Mouse (Mus musculus) embryonic facial prominence, embryonic 14.5 days (tissue): ENCODE measurements around the gene Olfr998. TPM values are rescaled to one million over a fixed set of nuclear protein-coding genes. Genes with fewer than 3 reads are reported as not detected.
A peak's percentile ranks its signal among the peaks of the same experiment; 100 is the strongest.
"Not testable (repeated sequence)": the region's sequence is repeated elsewhere in the genome, so short reads cannot be mapped to it uniquely, and the experiment has no call there.

Experiments
- ATAC-seq: fragments of 200-750 bp; cut with Nextera tagmentation; 2 replicates; pipeline ENCODE4 v1.8.0; 2017; ENCODE audit warnings: low read depth, moderate number of reproducible peaks, moderate TSS enrichment
- DNase-seq: peaks from one replicate; pipeline ENCODE4 v3.0.0-alpha.2; 2015; ENCODE audit warnings: low spot score
- H3K27ac ChIP-seq: fragments of 300-500 bp; sonication (generic); replicated peaks from 2 replicates; pipeline ENCODE4 v1.5.1; 2014; ENCODE audit warnings: low read depth, mild to moderate bottlenecking, low read length, moderate library complexity
- H3K27me3 ChIP-seq: fragments of 300-500 bp; sonication (generic); replicated peaks from 2 replicates; pipeline ENCODE4 v1.6.1; 2014; ENCODE audit warnings: low read length; ENCODE audit not compliant: control insufficient read depth, insufficient read depth
- H3K36me3 ChIP-seq: fragments of 300-500 bp; sonication (generic); 2 replicates; pipeline ENCODE4 v1.6.1; 2014; ENCODE audit warnings: low read length, mixed read lengths; ENCODE audit not compliant: control insufficient read depth, insufficient read depth
- H3K4me1 ChIP-seq: fragments of 300-500 bp; sonication (generic); 2 replicates; pipeline ENCODE4 v1.6.1; 2014; ENCODE audit warnings: antibody characterized with exemption, low read length; ENCODE audit not compliant: control insufficient read depth, insufficient read depth
- H3K4me2 ChIP-seq: fragments of 300-500 bp; sonication (generic); 2 replicates; pipeline ENCODE4 v1.6.1; 2014; ENCODE audit warnings: low read depth, mild to moderate bottlenecking, low read length, moderate library complexity, mixed read lengths
- H3K4me3 ChIP-seq: fragments of 300-500 bp; sonication (generic); 2 replicates; pipeline ENCODE4 v1.5.1; 2014; ENCODE audit warnings: low read depth, mild to moderate bottlenecking, low read length
- H3K9ac ChIP-seq: fragments of 300-500 bp; sonication (generic); 2 replicates; pipeline ENCODE4 v1.6.1; 2014; ENCODE audit warnings: low read depth, mild to moderate bottlenecking, low read length, moderate library complexity, mixed read lengths
- H3K9me3 ChIP-seq: fragments of 300-500 bp; sonication (generic); 2 replicates; pipeline ENCODE4 v1.6.1; 2016; ENCODE audit warnings: low read length; ENCODE audit not compliant: control insufficient read depth
- WGBS: fragments of 180-500 bp; shearing (Covaris S2); extraction: QIAGEN DNeasy Blood & Tissue Kit; methylation state at CpG from one replicate; pipeline ENCODE4 v1.1.7; 2014; 5-methylcytosine and 5-hydroxymethylcytosine counted together
- polyA plus RNA-seq: library from polyadenylated mRNA; unstranded; fragments of >200 nt; fragmentation: Nextera tagmentation; extraction: Ambion mirVana; gene quantifications from 2 replicates; pipeline ENCODE4 v1.2.1, GENCODE M21; 2014

The Olfr998 gene
- polyA plus RNA-seq, result not detected in 2 replicates

DNA sequence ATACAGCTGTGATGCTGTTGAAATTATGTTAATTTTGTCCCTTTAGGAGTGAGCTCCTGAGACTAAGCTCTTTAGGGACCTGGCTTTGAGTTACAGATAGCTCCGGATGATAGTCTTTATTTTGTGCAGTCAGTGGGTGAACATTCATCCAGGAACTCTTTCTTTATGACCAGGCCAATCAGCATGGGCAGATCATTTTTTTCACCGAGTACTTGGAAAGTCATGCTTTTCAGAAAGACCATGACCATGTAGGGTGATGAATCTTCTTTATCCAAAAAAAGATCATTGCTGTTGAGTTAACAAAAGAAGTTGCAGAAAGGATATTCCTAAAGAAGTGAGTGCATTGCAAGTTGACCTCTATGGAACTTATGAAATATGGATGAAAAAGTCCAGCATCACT is at the start of gene Olfr998:
Gene Olfr998 (plus strand): TSS at position 301 of the 400 bp plus-strand sequence.
- H3K4me1 ChIP-seq, H3K9me3 ChIP-seq, H3K27me3 ChIP-seq, H3K9ac ChIP-seq, H3K36me3 ChIP-seq, H3K4me3 ChIP-seq, ATAC-seq, H3K27ac ChIP-seq, DNase-seq, H3K4me2 ChIP-seq: not testable (repeated sequence)
- WGBS, result 82% methylated on average over 2 of the region's 2 CpGs

DNA sequence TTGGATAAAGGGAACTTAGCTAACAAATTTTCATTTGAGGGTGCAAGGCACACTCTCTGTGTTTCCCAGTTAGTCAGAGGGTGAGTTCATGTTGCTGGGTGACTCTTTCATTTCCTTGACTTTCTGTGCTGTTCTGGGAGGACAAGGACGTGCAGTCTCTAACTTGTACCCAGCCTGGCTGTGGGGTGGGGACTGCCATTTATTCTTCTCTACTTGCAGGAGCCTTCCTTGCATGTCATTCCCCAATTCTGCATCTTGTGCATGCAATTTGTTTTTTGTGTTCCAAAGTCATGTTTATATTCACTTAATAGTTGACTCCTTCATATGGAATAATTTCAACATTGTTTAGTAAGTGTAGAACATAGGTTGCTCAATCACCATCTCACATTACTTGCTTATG is 33.9 kb upstream of the Olfr998 start:
- H3K27me3 ChIP-seq, result no peaks in the 10 kb centered on the region
- DNase-seq (no peak), ATAC-seq (no peak)
- no peaks in the 10 kb centered on the region for H3K9me3 ChIP-seq
- no peak overlapping the region for H3K9ac ChIP-seq
- 64% methylated on average over 1 of the region's 1 CpGs for WGBS
- H3K4me3 ChIP-seq, result no peak overlapping the region
- no peak overlapping the region for H3K27ac ChIP-seq
- H3K4me2 ChIP-seq, result no peak overlapping the region
- H3K36me3 ChIP-seq, result no peaks in the 10 kb centered on the region
- H3K4me1 ChIP-seq, result no peaks in the 10 kb centered on the region

DNA sequence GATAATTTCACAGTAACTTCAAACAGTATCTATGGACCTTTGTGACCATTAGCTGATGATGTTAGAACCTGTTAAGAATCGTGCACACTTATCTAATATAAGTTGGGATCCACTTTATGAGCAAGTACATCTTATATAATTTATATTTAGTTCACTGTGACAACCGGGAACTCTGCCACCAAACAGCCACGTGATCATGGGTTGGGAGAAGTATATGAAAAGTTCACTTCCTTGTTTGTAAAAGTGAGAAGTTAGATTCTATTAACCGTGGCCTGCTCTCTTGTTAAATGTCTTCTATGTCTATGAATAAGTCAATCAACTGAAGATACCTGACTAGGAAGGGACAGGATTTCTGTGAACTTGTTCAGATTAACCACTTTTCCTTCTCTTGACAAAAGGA is 28.5 kb upstream of the Olfr998 start:
- Histone ChIP-seq H3K36me3 (no peaks in the 10 kb centered on the region), H3K9me3 (no peaks in the 10 kb centered on the region), H3K4me2 (no peak overlapping the region), H3K4me3 (no peak overlapping the region), H3K27ac (no peak overlapping the region), H3K4me1 (no peaks in the 10 kb centered on the region), H3K9ac (no peak overlapping the region), H3K27me3 (no peaks in the 10 kb centered on the region)
- no peak for ATAC-seq
- DNase-seq, result no peak
- WGBS, result 71% methylated on average over 4 of the region's 4 CpGs

- Histone ChIP-seq H3K9me3 (no peaks in the 10 kb centered on the region), H3K27ac (no peak overlapping the region), H3K27me3 (no peaks in the 10 kb centered on the region), H3K9ac (no peak overlapping the region), H3K36me3 (no peaks in the 10 kb centered on the region), H3K4me2 (no peak overlapping the region), H3K4me3 (no peak overlapping the region), H3K4me1 (no peaks in the 10 kb centered on the region)
- ATAC-seq, result no peak
- WGBS, result 18% methylated on average over 4 of the region's 4 CpGs
- DNase-seq, result peak; percentile 57
Observed at GRCm38 (mm10) chr2:85561187-85561586, 27.6 kb upstream of the Olfr998 start.

DNA sequence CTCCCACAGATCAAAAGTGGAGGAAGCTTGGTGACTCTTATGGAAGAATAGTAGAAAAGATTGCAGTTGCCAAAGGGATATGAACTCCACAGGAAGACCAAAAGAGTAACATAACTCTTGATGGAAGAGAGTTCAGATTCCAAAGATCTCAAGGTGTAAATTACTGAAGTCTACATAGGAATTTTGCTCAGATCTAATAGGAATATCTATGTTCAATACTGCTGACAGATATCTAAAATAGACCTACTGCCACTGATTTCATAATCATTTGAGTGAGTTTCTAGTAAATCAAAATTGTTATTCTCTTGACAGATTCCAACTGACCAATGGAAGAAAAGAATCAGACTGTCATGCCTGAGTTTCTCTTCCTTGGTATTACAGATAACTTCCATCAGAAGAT is 9.8 kb upstream of the Olfr998 start, which contains the start of gene Olfr996:
Gene Olfr996 (plus strand): TSS at position 301 of the 400 bp plus-strand sequence.
- DNase-seq (no peak), ATAC-seq (no peak)
- Histone ChIP-seq H3K27ac (no peak within 1 kb of the TSS), H3K4me1 (no peaks in the 10 kb centered on the region), H3K9ac (no peak within 1 kb of the TSS), H3K4me3 (no peak within 1 kb of the TSS), H3K4me2 (no peak within 1 kb of the TSS), H3K36me3 (no peaks in the 10 kb centered on the region), H3K27me3 (no peaks in the 10 kb centered on the region), H3K9me3 (no peaks in the 10 kb centered on the region)

- ATAC-seq (no peak), DNase-seq (no peak)
- Histone ChIP-seq H3K4me1 (no peaks in the 10 kb centered on the region), H3K4me3 (no peak within 1 kb of the TSS), H3K27ac (no peak within 1 kb of the TSS), H3K4me2 (no peak within 1 kb of the TSS), H3K27me3 (no peaks in the 10 kb centered on the region), H3K36me3 (no peaks in the 10 kb centered on the region), H3K9me3 (no peaks in the 10 kb centered on the region), H3K9ac (no peak within 1 kb of the TSS)
- WGBS, result 65% methylated on average over 1 of the region's 1 CpGs
Observed at GRCm38 (mm10) chr2:85611803-85612202, 23.1 kb downstream of the Olfr998 start, which contains the start of gene Olfr1000. Olfr1000 (minus strand) TSS chr2:85611903.

Other genes with a start within 250 kb of the Olfr998 start
- gene Olfr987, start 249.6 kb upstream of the Olfr998 start, polyA plus RNA-seq, result not detected in 2 replicates
- not detected in 2 replicates for gene Olfr988, start 225.7 kb upstream of the Olfr998 start, polyA plus RNA-seq
- not detected in 2 replicates for gene Olfr992, start 179.5 kb upstream of the Olfr998 start, polyA plus RNA-seq
- gene Olfr993, start 174.1 kb upstream of the Olfr998 start, polyA plus RNA-seq, result not detected in 2 replicates
- not detected in 2 replicates for gene Olfr994, start 152.5 kb upstream of the Olfr998 start, polyA plus RNA-seq
- gene Olfr995, start 145.3 kb upstream of the Olfr998 start, polyA plus RNA-seq, result not detected in 2 replicates
- gene 4833423E24Rik, start 69.9 kb upstream of the Olfr998 start, polyA plus RNA-seq, result 4.3 and 4.5 TPM in 2 replicates
- gene Olfr996, start 9.7 kb upstream of the Olfr998 start, polyA plus RNA-seq, result not detected in 2 replicates
- not detected in 2 replicates for gene Olfr1000, start 23.0 kb downstream of the Olfr998 start, polyA plus RNA-seq
- not detected in 2 replicates for gene Olfr1002, start 61.8 kb downstream of the Olfr998 start, polyA plus RNA-seq
- gene Olfr154, start 75.5 kb downstream of the Olfr998 start, polyA plus RNA-seq, result not detected in 2 replicates
- gene Olfr1006, start 89.8 kb downstream of the Olfr998 start, polyA plus RNA-seq, result 0.11 TPM in 1 of 2 replicates, not detected in the other
- not detected in 2 replicates for gene Olfr1008, start 100.5 kb downstream of the Olfr998 start, polyA plus RNA-seq
- gene Olfr1009, start 126.5 kb downstream of the Olfr998 start, polyA plus RNA-seq, result not detected in 2 replicates
- 0.18 TPM in 1 of 2 replicates, not detected in the other for gene Olfr1012, start 173.8 kb downstream of the Olfr998 start, polyA plus RNA-seq
- gene Olfr1013, start 178.2 kb downstream of the Olfr998 start, polyA plus RNA-seq, result not detected in 2 replicates
- 0.10 TPM in 1 of 2 replicates, not detected in the other for gene Olfr1014, start 183.8 kb downstream of the Olfr998 start, polyA plus RNA-seq
- 0.17 and 0.22 TPM in 2 replicates for gene Olfr1015, start 193.1 kb downstream of the Olfr998 start, polyA plus RNA-seq
- gene Olfr1016, start 213.6 kb downstream of the Olfr998 start, polyA plus RNA-seq, result 0.13 and 0.22 TPM in 2 replicates
- gene Olfr1018, start 229.5 kb downstream of the Olfr998 start, polyA plus RNA-seq, result not detected in 2 replicates